Mouse (Mus musculus) B cell, adult 67 days (primary cell): ENCODE results near the gene Pmf1. TPM values are rescaled to one million over a fixed set of nuclear protein-coding genes. Genes with fewer than 3 reads are reported as not detected.

Experiments
- total RNA-seq, 2 experiments: library from RNA; stranded (reverse); gene quantifications; 4 replicates each; pipeline ENCODE4 v1.2.4; 2023

The Pmf1 gene
- total RNA-seq, result 10 to 100 TPM; 52.3 to 62.4 TPM

GRCm38 (mm10) chr3:88409741-88410644 is at the start of gene Pmf1:
Gene Pmf1 (minus strand): TSS chr3:88410331.

GRCm38 (mm10) chr3:88424605-88425329 is 14.6 kb upstream of the Pmf1 start, which contains the start of gene Slc25a44:
Gene Slc25a44 (minus strand): TSS chr3:88425139.

GRCm38 (mm10) chr3:88384364-88384763 is 25.8 kb downstream of the Pmf1 start, which contains the start of gene Bglap:
Gene Bglap (minus strand): TSS chr3:88384464.

GRCm38 (mm10) chr3:88378599-88378998 is 31.5 kb downstream of the Pmf1 start, which contains the start of gene Bglap2:
Gene Bglap2 (minus strand): TSS chr3:88378699.

GRCm38 (mm10) chr3:88372643-88373042 is 37.5 kb downstream of the Pmf1 start, which contains the start of gene Bglap3:
Gene Bglap3 (minus strand): TSS chr3:88372743.

GRCm38 (mm10) chr3:88364337-88364736 is 45.8 kb downstream of the Pmf1 start, which contains the start of gene Paqr6:
Gene Paqr6 (plus strand): TSS chr3:88364584.

Other genes with a start within 250 kb of the Pmf1 start
- not detected for gene Rhbg, start 155.6 kb downstream of the Pmf1 start, total RNA-seq
- under 1 TPM in 1 of 2 experiments, not detected in 1; 0.47 TPM for gene Gm38392, start 123.1 kb downstream of the Pmf1 start, total RNA-seq
- gene Tsacc, start 113.3 kb downstream of the Pmf1 start, total RNA-seq, result 1 to 10 TPM; 4.0 to 6.8 TPM
- 100 to 1,000 TPM; 160 to 212 TPM for gene Cct3, start 113.2 kb downstream of the Pmf1 start, total RNA-seq
- gene Glmp, start 85.3 kb downstream of the Pmf1 start, total RNA-seq, result 100 to 1,000 TPM; 123 to 143 TPM
- gene Tmem79, start 74.2 kb downstream of the Pmf1 start, total RNA-seq, result 1 to 10 TPM in 1 of 2 experiments, under 1 TPM in 1; 0.42 to 1.2 TPM
- 100 to 1,000 TPM; 144 TPM for gene Smg5, start 74.1 kb downstream of the Pmf1 start, total RNA-seq
- 1 to 10 TPM; 3.7 to 4.6 TPM for gene Paqr6, start 45.7 kb downstream of the Pmf1 start, total RNA-seq
- 1 to 10 TPM in 1 of 2 experiments, not detected in 1; 1.7 TPM for gene Bglap3, start 37.6 kb downstream of the Pmf1 start, total RNA-seq
- not detected for gene Bglap2, start 31.6 kb downstream of the Pmf1 start, total RNA-seq
- not detected for gene Bglap, start 25.9 kb downstream of the Pmf1 start, total RNA-seq
- 10 to 100 TPM; 15.1 to 18.4 TPM for gene Slc25a44, start 14.8 kb upstream of the Pmf1 start, total RNA-seq
- 1 to 10 TPM; 1.8 to 3.5 TPM for gene Sema4a, start 50.9 kb upstream of the Pmf1 start, total RNA-seq
- gene Lmna, start 99.6 kb upstream of the Pmf1 start, total RNA-seq, result 1 to 10 TPM; 2.7 to 8.9 TPM
- 1 to 10 TPM; 1.1 to 1.4 TPM for gene Mex3a, start 122.1 kb upstream of the Pmf1 start, total RNA-seq
- gene Rab25, start 138.0 kb upstream of the Pmf1 start, total RNA-seq, result 1 to 10 TPM; 1.1 to 2.7 TPM
- 100 to 1,000 TPM in 1 of 2 experiments, 10 to 100 TPM in 1; 84.6 to 103 TPM for gene Lamtor2, start 142.7 kb upstream of the Pmf1 start, total RNA-seq
- gene Ubqln4, start 143.4 kb upstream of the Pmf1 start, total RNA-seq, result 10 to 100 TPM; 48.4 to 50.3 TPM
- gene Ssr2, start 165.5 kb upstream of the Pmf1 start, total RNA-seq, result 10 to 100 TPM; 70.8 to 73.9 TPM
- 100 to 1,000 TPM; 275 to 277 TPM for gene Arhgef2, start 195.6 kb upstream of the Pmf1 start, total RNA-seq
- not detected for gene Rxfp4, start 242.8 kb upstream of the Pmf1 start, total RNA-seq